Mouse (Mus musculus) C2C12 (cell line): ENCODE measurements around the gene Klf4.

Experiments
- CTCF ChIP-seq: IDR thresholded peaks from one replicate; pipeline ENCODE4 v1.5.1; 2011; ENCODE audit not compliant: control insufficient read depth, insufficient read depth, insufficient read length
- MYOD1 ChIP-seq: IDR thresholded peaks from one replicate; pipeline ENCODE4 v1.6.1; 2011; ENCODE audit warnings: low read depth; ENCODE audit not compliant: control insufficient read depth, insufficient read length

GRCm38 (mm10) chr4:55562062-55562461 is 29.8 kb upstream of the Klf4 start:
- TF ChIP-seq CTCF (no peak), MYOD1 (no peak)
